Mouse (Mus musculus) heart, embryonic 14.5 days (tissue): ENCODE results near the gene Filip1l. TPM values are rescaled to one million over a fixed set of nuclear protein-coding genes. Genes with fewer than 3 reads are reported as not detected.

Experiments used
- ATAC-seq: fragments of 200-750 bp; cut with Nextera tagmentation; 2 replicates; pipeline ENCODE4 v1.8.0; 2017; ENCODE audit warnings: low read depth, moderate TSS enrichment; ENCODE audit not compliant: insufficient number of reproducible peaks, insufficient read depth, low FRiP score
- H3K27ac ChIP-seq, 2 experiments: fragments of 200-500 bp in 1 of 2; fragments of 300-500 bp in 1 of 2; sonication (generic) in 1 of 2; replicated peaks in 1 of 2; 2 replicates each; pipeline ENCODE4 v1.5.1; 2012 to 2014; ENCODE audit warnings: low read depth in 2 of 2, low read length in 2 of 2, control low read depth in 1 of 2, mild to moderate bottlenecking in 1 of 2, mixed read lengths in 1 of 2; ENCODE audit not compliant: control insufficient read depth in 1 of 2, insufficient read depth in 1 of 2
- H3K27me3 ChIP-seq: fragments of 300-500 bp; sonication (generic); 2 replicates; pipeline ENCODE4 v1.6.1; 2014; ENCODE audit warnings: mild to moderate bottlenecking, low read length, control low read depth; ENCODE audit not compliant: control insufficient read depth, insufficient read depth
- H3K36me3 ChIP-seq: fragments of 300-500 bp; sonication (generic); 2 replicates; pipeline ENCODE4 v1.6.1; 2014; ENCODE audit warnings: mild to moderate bottlenecking, control low read depth, low read length, mixed read lengths; ENCODE audit not compliant: control insufficient read depth, insufficient read depth
- H3K4me1 ChIP-seq, 2 experiments: fragments of 200-500 bp in 1 of 2; fragments of 300-500 bp in 1 of 2; sonication (generic) in 1 of 2; 2 replicates each; pipeline ENCODE4 v1.6.1; 2012 to 2014; ENCODE audit warnings: low read length in 2 of 2, control low read depth in 1 of 2, mixed read lengths in 1 of 2; ENCODE audit not compliant: control insufficient read depth in 2 of 2, insufficient read depth in 2 of 2
- H3K4me2 ChIP-seq: fragments of 300-500 bp; sonication (generic); 2 replicates; pipeline ENCODE4 v1.6.1; 2014; ENCODE audit warnings: mild to moderate bottlenecking, low read length
- H3K4me3 ChIP-seq, 2 experiments: fragments of 200-500 bp in 1 of 2; fragments of 300-500 bp in 1 of 2; sonication (generic) in 1 of 2; 2 replicates each; pipeline ENCODE4 v1.5.1; 2012 to 2014; ENCODE audit warnings: low read length in 2 of 2, mild to moderate bottlenecking in 2 of 2, control low read depth in 1 of 2, low read depth in 1 of 2, moderate library complexity in 1 of 2; ENCODE audit not compliant: control insufficient read depth in 1 of 2, insufficient read depth in 1 of 2
- H3K9ac ChIP-seq: fragments of 300-500 bp; sonication (generic); 2 replicates; pipeline ENCODE4 v1.6.1; 2014; ENCODE audit warnings: mild to moderate bottlenecking, low read length
- H3K9me3 ChIP-seq: fragments of 300-500 bp; sonication (generic); 2 replicates; pipeline ENCODE4 v1.6.1; 2016; ENCODE audit warnings: low read length, control low read depth; ENCODE audit not compliant: control insufficient read depth
- WGBS: fragments of 180-500 bp; shearing (Covaris S2); extraction: QIAGEN DNeasy Blood & Tissue Kit; methylation state at CpG from one replicate; pipeline ENCODE4 v1.1.7; 2014; 5-methylcytosine and 5-hydroxymethylcytosine counted together
- polyA plus RNA-seq: library from polyadenylated mRNA; unstranded; fragments of >200 nt; fragmentation: Nextera tagmentation; extraction: Ambion mirVana; gene quantifications from 2 replicates; pipeline ENCODE4 v1.2.1, GENCODE M21; 2014

Gene Filip1l
- polyA plus RNA-seq, 1 experiment from 2014 or later = 27.7 TPM

GRCm38 (mm10) chr16:57548608-57549007, 195.7 kb downstream of the Filip1l start:
- Histone ChIP-seq H3K27ac (peak overlapping the region; percentile 36 to 85; a peak in 3 of 4 replicates), H3K36me3 (peaks cover 16% of the 10 kb centered on the region; the same call in 1 of the 2 replicates), H3K4me1 (peaks cover 8 to 28% of the 10 kb centered on the region in 2 experiments), H3K4me3 (peak overlapping the region; percentile 85 to 86), H3K9me3 (no peaks in the 10 kb centered on the region), H3K9ac (peak overlapping the region; percentile 97), H3K4me2 (peak overlapping the region; percentile 86), H3K27me3 (no peaks in the 10 kb centered on the region)
- 51% methylated on average over 2 of the region's 2 CpGs for WGBS
- ATAC-seq = no peak

GRCm38 (mm10) chr16:57549061-57550037, 196.5 kb downstream of the Filip1l start:
- Histone ChIP-seq H3K4me3 (peak overlapping the region; percentile 85 to 86), H3K4me2 (peak overlapping the region; percentile 86), H3K27me3 (no peaks in the 10 kb centered on the region), H3K36me3 (peaks cover 19% of the 10 kb centered on the region; the same call in 1 of the 2 replicates), H3K4me1 (peaks cover 8 to 31% of the 10 kb centered on the region in 2 experiments), H3K27ac (peak overlapping the region; percentile 66 to 85), H3K9ac (peak overlapping the region; percentile 97), H3K9me3 (no peaks in the 10 kb centered on the region)
- under 1% methylated on average over 60 of the region's 64 CpGs for WGBS
- ATAC-seq = peak; percentile 92

GRCm38 (mm10) chr16:57550088-57550487, 197.2 kb downstream of the Filip1l start:
- H3K9ac ChIP-seq = peak overlapping the region; percentile 97
- 26% methylated on average over 3 of the region's 3 CpGs for WGBS
- peaks cover 8 to 31% of the 10 kb centered on the region in 2 experiments for H3K4me1 ChIP-seq
- H3K36me3 ChIP-seq = peaks cover 19% of the 10 kb centered on the region; the same call in 1 of the 2 replicates
- no peaks in the 10 kb centered on the region for H3K27me3 ChIP-seq
- H3K9me3 ChIP-seq = no peaks in the 10 kb centered on the region
- no peak for ATAC-seq
- H3K4me2 ChIP-seq = peak overlapping the region; percentile 86
- peak overlapping the region in 1 of 2 experiments; percentile 47; a peak in 2 of 4 replicates for H3K27ac ChIP-seq
- H3K4me3 ChIP-seq = peak overlapping the region; percentile 26 to 85; a peak in 3 of 4 replicates

GRCm38 (mm10) chr16:57550817-57551216, 197.9 kb downstream of the Filip1l start:
- Histone ChIP-seq H3K9ac (peak overlapping the region; percentile 67), H3K4me3 (peak overlapping the region; percentile 32 to 85; a peak in 3 of 4 replicates), H3K27ac (peak overlapping the region; percentile 38 to 44; a peak in 1 of 4 replicates), H3K4me1 (peaks cover 8 to 32% of the 10 kb centered on the region in 2 experiments), H3K27me3 (no peaks in the 10 kb centered on the region), H3K36me3 (peaks cover 19% of the 10 kb centered on the region; the same call in 1 of the 2 replicates), H3K4me2 (peak overlapping the region; percentile 86), H3K9me3 (no peaks in the 10 kb centered on the region)
- no peak for ATAC-seq
- 46% methylated on average over 2 of the region's 2 CpGs for WGBS

- 62% methylated on average over 2 of the region's 2 CpGs for WGBS
- H3K27ac ChIP-seq = no peak overlapping the region
- peaks cover 19% of the 10 kb centered on the region; the same call in 1 of the 2 replicates for H3K36me3 ChIP-seq
- peak overlapping the region in 1 of 2 experiments; percentile 85; a peak in 2 of 4 replicates for H3K4me3 ChIP-seq
- H3K4me1 ChIP-seq = peaks cover 8 to 35% of the 10 kb centered on the region in 2 experiments
- H3K27me3 ChIP-seq = no peaks in the 10 kb centered on the region
- peak overlapping the region; percentile 67 for H3K9ac ChIP-seq
- ATAC-seq = no peak
- H3K9me3 ChIP-seq = no peaks in the 10 kb centered on the region
- H3K4me2 ChIP-seq = peak overlapping the region; percentile 86
These were observed 198.7 kb downstream of the Filip1l start for GRCm38 (mm10) chr16:57551617-57552016.

GRCm38 (mm10) chr16:57552709-57553108, 199.8 kb downstream of the Filip1l start:
- H3K36me3 ChIP-seq = peaks cover 19% of the 10 kb centered on the region; the same call in 1 of the 2 replicates
- no peak overlapping the region for H3K9ac ChIP-seq
- peak overlapping the region; percentile 86 for H3K4me2 ChIP-seq
- no peak for ATAC-seq
- peak overlapping the region in 1 of 2 experiments; percentile 24; a peak in 1 of 4 replicates for H3K27ac ChIP-seq
- H3K4me1 ChIP-seq = peaks cover 8 to 35% of the 10 kb centered on the region in 2 experiments
- no peaks in the 10 kb centered on the region for H3K9me3 ChIP-seq
- 71% methylated on average over 5 of the region's 5 CpGs for WGBS
- no peak overlapping the region for H3K4me3 ChIP-seq
- no peaks in the 10 kb centered on the region for H3K27me3 ChIP-seq

GRCm38 (mm10) chr16:57553235-57553634, 200.3 kb downstream of the Filip1l start:
- no peak overlapping the region for H3K9ac ChIP-seq
- H3K4me1 ChIP-seq = peaks cover 7 to 35% of the 10 kb centered on the region in 2 experiments
- no peak overlapping the region for H3K4me3 ChIP-seq
- no peak overlapping the region; the same call in 1 of the 2 replicates for H3K4me2 ChIP-seq
- H3K27me3 ChIP-seq = no peaks in the 10 kb centered on the region
- no peaks in the 10 kb centered on the region for H3K9me3 ChIP-seq
- H3K36me3 ChIP-seq = peaks cover 19% of the 10 kb centered on the region; the same call in 1 of the 2 replicates
- H3K27ac ChIP-seq = no peak overlapping the region
- no peak for ATAC-seq
